9 mouse cellular contexts compared by ENCODE assay signal in the genomic region with DNA sequence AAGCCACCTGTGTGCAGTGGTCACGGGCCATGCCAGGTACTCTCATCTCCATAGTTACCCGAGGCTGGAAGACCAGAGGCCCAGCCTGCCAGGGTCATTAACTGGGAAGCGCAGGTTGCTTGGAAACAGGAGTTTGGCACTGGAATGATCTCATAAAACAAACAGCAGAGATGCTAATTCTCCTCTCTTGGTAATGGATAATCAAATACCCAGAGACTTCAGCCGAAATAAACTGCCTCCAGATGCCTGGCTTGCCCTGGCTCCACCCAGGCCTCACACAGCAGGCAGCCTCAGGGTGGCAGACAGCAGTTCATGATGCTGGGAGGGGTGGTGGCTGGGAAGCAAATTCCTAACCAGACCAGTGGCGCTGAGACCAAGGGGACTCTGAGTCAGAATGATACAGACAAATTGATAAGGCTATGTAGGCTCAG.
A peak's percentile ranks its signal among the peaks of the same experiment; 100 is the strongest.
DNase-seq lines count a peak whose midpoint lies in the region; ATAC-seq and TF ChIP-seq lines count a peak whose summit lies in the region.
"Had no signal": no experiment of that assay in that cellular context is flagged by ENCODE, and none has a peak within 500 bp of the region (broad histone marks: within the 10 kb centered on the region; RNA-seq: fewer than 3 reads in every experiment).

No protein-coding gene starts in this region.

- 0 out of 2 replicates have a peak, but pooled peaks cover 3% of the 10 kb centered on the region for H3K36me3 ChIP-seq in intestine, embryonic 16.5 days (ENCODE audit: control insufficient read depth, insufficient read depth, low read length)
- peaks cover 23% of the 10 kb centered on the region for H3K36me3 ChIP-seq in midbrain, embryonic 12.5 days

- intact Hi-C loops in left cerebral cortex, postnatal 36 days (cut with DNase I): no loop called here

- no peak overlapping the region for H3K4me3 ChIP-seq in intestine, embryonic 16.5 days (ENCODE audit: low read length)
- no peak overlapping the region for H3K4me3 ChIP-seq in midbrain, embryonic 12.5 days

- 31% methylated on average over 5 of the region's 5 CpGs for WGBS in intestine, embryonic 16.5 days
- 42% methylated on average over 5 of the region's 5 CpGs for WGBS in midbrain, embryonic 12.5 days

- in situ Hi-C loops in Patski (cut with MboI; ENCODE audit: low pct_unique_long_range_greater_than_20kb): no loop called here

- POLR2A ChIA-PET in Patski (lab: Charles Lee): interaction anchor here (0.6 kb wide), 1 partner anchor 139 kb away, joined by 3 read pairs; no protein-coding TSS in a partner anchor

- no peaks in the 10 kb centered on the region for H3K9me3 ChIP-seq in intestine, embryonic 16.5 days (ENCODE audit: control insufficient read depth, low read length)
- H3K9me3 ChIP-seq in midbrain, embryonic 12.5 days: no peaks in the 10 kb centered on the region

- CTCF ChIA-PET in Patski (lab: Charles Lee): no interaction called here

- peaks cover 42% of the 10 kb centered on the region for H3K4me1 ChIP-seq in intestine, embryonic 16.5 days (ENCODE audit: control insufficient read depth, insufficient read depth, low read length)
- peaks cover 30% of the 10 kb centered on the region for H3K4me1 ChIP-seq in midbrain, embryonic 12.5 days

- H3K4me2 ChIP-seq in intestine, embryonic 16.5 days (ENCODE audit: low read depth, low read length): 0 out of 2 replicates have a peak overlapping the region, but pooled peaks have one; percentile 13
- H3K4me2 ChIP-seq in midbrain, embryonic 12.5 days (replicated peaks): no peak overlapping the region

- no peak overlapping the region for H3K9ac ChIP-seq in intestine, embryonic 16.5 days (ENCODE audit: low read depth, low read length)
- H3K9ac ChIP-seq in midbrain, embryonic 12.5 days (replicated peaks): no peak overlapping the region

- H3K27me3 ChIP-seq in Patski: no peaks in the 10 kb centered on the region
- no peaks in the 10 kb centered on the region for H3K27me3 ChIP-seq in intestine, embryonic 16.5 days (replicated peaks; ENCODE audit: control insufficient read depth, insufficient read depth, low read length)
- H3K27me3 ChIP-seq in midbrain, embryonic 12.5 days: no peaks in the 10 kb centered on the region

- DNase-seq in embryo, embryonic 10 days (ENCODE audit: low spot score): peak; percentile 30
- DNase-seq in embryo, embryonic 9.5 days (ENCODE audit: extremely low spot score): no peak
- peak; percentile 76 for DNase-seq in Patski (ENCODE audit: low read depth, low spot score)
- DNase-seq in gastrocnemius, postnatal 4 days (ENCODE audit: low spot score in 2 of 2): no peak
- no peak for DNase-seq in left cerebral cortex, postnatal 36 days (ENCODE audit: low spot score in 2 of 2)
- DNase-seq: cerebellum, adult 8-10 months had no signal

- ATAC-seq in Patski: peak; percentile 89
- ATAC-seq in intestine, embryonic 16.5 days: peak; percentile 78
- no peak for ATAC-seq in midbrain, embryonic 12.5 days (ENCODE audit: low FRiP score, low read depth)
- no peak for ATAC-seq in erythroid progenitor cell, adult 5-6 weeks (replicated peaks; ENCODE audit: low FRiP score, poor library complexity, severe bottlenecking)

- H3K27ac ChIP-seq in intestine, embryonic 16.5 days (ENCODE audit: low read length): peak overlapping the region; percentile 88
- H3K27ac ChIP-seq in midbrain, embryonic 12.5 days (replicated peaks): peak overlapping the region; percentile 65

- no peak for TF ChIP-seq CTCF in Patski (IDR thresholded peaks at IDR 0.05)

Comparison
In these comparisons a context has a peak if more than half of its experiments do, and no peak if none do; other contexts are left out.
1. DNase-seq: peak in embryo, embryonic 10 days (single experiment) and Patski (single experiment); none in embryo, embryonic 9.5 days (single experiment), gastrocnemius, postnatal 4 days (0 of 2) and left cerebral cortex, postnatal 36 days (0 of 2).
2. ATAC-seq: peak in Patski (single experiment) and intestine, embryonic 16.5 days (single experiment); none in midbrain, embryonic 12.5 days (single experiment) and erythroid progenitor cell, adult 5-6 weeks (single experiment).